Mouse (Mus musculus): ENCODE data around the gene Shld2. TPM values are rescaled to one million over a fixed set of nuclear protein-coding genes. Genes with fewer than 3 reads are reported as not detected.

Gene Shld2
- 10 to 100 TPM; 10.7 to 11.8 TPM for total RNA-seq (2021)
- long read RNA-seq, experiment 1, partial matches to known transcripts, result 1 of 10 reads
- long read RNA-seq, experiment 1, other reads (novel, unspliced or antisense), result 6 of 10 reads
- long read RNA-seq, experiment 2, partial matches to known transcripts, result 1 of 10 reads
- long read RNA-seq, experiment 2, other reads (novel, unspliced or antisense), result 7 of 10 reads

GRCm38 (mm10) chr14:34310234-34310965 is at the start of gene Shld2, which contains the start of gene Glud1:
Gene Shld2 (minus strand): TSS chr14:34310493.
Gene Glud1 (plus strand): TSS chr14:34310727.
- intact Hi-C loops (cut with DNase I), result loop anchor here (5.0 to 10.0 kb wide), 3 partner anchors 33 to 364 kb away; partner anchors contain the start of gene Wapl
- no peak; the same call in 1 of the 2 replicates for TF ChIP-seq CTCF (IDR thresholded peaks at IDR 0.05)

GRCm38 (mm10) chr14:34359676-34360244 is 49.5 kb upstream of the Shld2 start:
- DNase-seq, result no peak
- no peak overlapping the region for H3K27ac ChIP-seq
- intact Hi-C loops (cut with DNase I), result loop anchor here (5.0 to 10.0 kb wide), 2 partner anchors 47 to 275 kb away; partner anchors contain the start of genes Anxa8, Glud1 and Shld2
- H3K4me3 ChIP-seq, result no peak overlapping the region
- no peak for TF ChIP-seq CTCF (IDR thresholded peaks at IDR 0.05)

More at GRCm38 (mm10) chr14:34310234-34310965, at the start of gene Shld2, which contains the start of gene Glud1:
- peak within 1 kb of the TSS; percentile 88 for H3K4me3 ChIP-seq
- DNase-seq, result peak; percentile 99
- peak within 1 kb of the TSS; percentile 97 for H3K27ac ChIP-seq

- no peak overlapping the region for H3K4me3 ChIP-seq
- no peak for TF ChIP-seq CTCF (IDR thresholded peaks at IDR 0.05)
- intact Hi-C loops (cut with DNase I), result no loop called here
- DNase-seq, result peak; percentile 46
- peak overlapping the region; percentile 35 for H3K27ac ChIP-seq
Observed at GRCm38 (mm10) chr14:34357671-34358455, 47.6 kb upstream of the Shld2 start.

- DNase-seq, result no peak
- Histone ChIP-seq H3K4me3 (no peak within 1 kb of the TSS), H3K27ac (no peak within 1 kb of the TSS)
- intact Hi-C loops (cut with DNase I), result no loop called here
- no peak for TF ChIP-seq CTCF (IDR thresholded peaks at IDR 0.05)
Observed at GRCm38 (mm10) chr14:34355301-34355700, 45.0 kb upstream of the Shld2 start, which contains the start of gene Fam25c. Gene Fam25c (minus strand): TSS chr14:34355433.

GRCm38 (mm10) chr14:34354456-34354855 is 44.2 kb upstream of the Shld2 start:
- intact Hi-C loops (cut with DNase I), result no loop called here
- no peak for TF ChIP-seq CTCF (IDR thresholded peaks at IDR 0.05)
- Histone ChIP-seq H3K4me3 (no peak overlapping the region), H3K27ac (no peak overlapping the region)
- DNase-seq, result no peak

- no peak overlapping the region for H3K27ac ChIP-seq
- DNase-seq, result no peak
- no peak for TF ChIP-seq CTCF (IDR thresholded peaks at IDR 0.05)
- H3K4me3 ChIP-seq, result no peak overlapping the region
- intact Hi-C loops (cut with DNase I), result no loop called here
Observed at GRCm38 (mm10) chr14:34353326-34353725, 43.0 kb upstream of the Shld2 start.

GRCm38 (mm10) chr14:34352523-34352922 is 42.2 kb upstream of the Shld2 start:
- no peak for TF ChIP-seq CTCF (IDR thresholded peaks at IDR 0.05)
- Histone ChIP-seq H3K4me3 (no peak overlapping the region), H3K27ac (no peak overlapping the region)
- intact Hi-C loops (cut with DNase I), result no loop called here
- DNase-seq, result no peak

- intact Hi-C loops (cut with DNase I), result no loop called here
- no peak for DNase-seq
- TF ChIP-seq CTCF (IDR thresholded peaks at IDR 0.05), result no peak
Observed at GRCm38 (mm10) chr14:34351660-34352059, 41.4 kb upstream of the Shld2 start.

GRCm38 (mm10) chr14:34349007-34349406 is 38.7 kb upstream of the Shld2 start:
- intact Hi-C loops (cut with DNase I), result no loop called here
- Histone ChIP-seq H3K4me3 (no peak overlapping the region), H3K27ac (no peak overlapping the region)
- no peak for TF ChIP-seq CTCF (IDR thresholded peaks at IDR 0.05)
- peak; percentile 33 for DNase-seq

More at GRCm38 (mm10) chr14:34351660-34352059, 41.4 kb upstream of the Shld2 start:
- Histone ChIP-seq H3K4me3 (no peak overlapping the region), H3K27ac (no peak overlapping the region)

- intact Hi-C loops (cut with DNase I), result no loop called here
- no peak overlapping the region for H3K27ac ChIP-seq
- H3K4me3 ChIP-seq, result no peak overlapping the region
- no peak for TF ChIP-seq CTCF (IDR thresholded peaks at IDR 0.05)
- DNase-seq, result no peak
Observed at GRCm38 (mm10) chr14:34348301-34348700, 38.0 kb upstream of the Shld2 start.

- intact Hi-C loops (cut with DNase I), result no loop called here
- no peak for TF ChIP-seq CTCF (IDR thresholded peaks at IDR 0.05)
- no peak overlapping the region for H3K4me3 ChIP-seq
- no peak for DNase-seq
- H3K27ac ChIP-seq, result no peak overlapping the region
Observed at GRCm38 (mm10) chr14:34347084-34347483, 36.8 kb upstream of the Shld2 start.

All from gastrocnemius, adult 2 months (tissue).